Mouse (Mus musculus): Measurements from ENCODE around the gene Gbp9. TPM values are rescaled to one million over a fixed set of nuclear protein-coding genes. Genes with fewer than 3 reads are reported as not detected.
"Not testable (repeated sequence)": the region's sequence is repeated elsewhere in the genome, so short reads cannot be mapped to it uniquely, and the experiment has no call there.

Gene Gbp9
- 2.0 and 2.2 TPM in 2 replicates for polyA plus RNA-seq (2015; fragmentation: Nextera tagmentation; extraction: Ambion mirVana)

DNA sequence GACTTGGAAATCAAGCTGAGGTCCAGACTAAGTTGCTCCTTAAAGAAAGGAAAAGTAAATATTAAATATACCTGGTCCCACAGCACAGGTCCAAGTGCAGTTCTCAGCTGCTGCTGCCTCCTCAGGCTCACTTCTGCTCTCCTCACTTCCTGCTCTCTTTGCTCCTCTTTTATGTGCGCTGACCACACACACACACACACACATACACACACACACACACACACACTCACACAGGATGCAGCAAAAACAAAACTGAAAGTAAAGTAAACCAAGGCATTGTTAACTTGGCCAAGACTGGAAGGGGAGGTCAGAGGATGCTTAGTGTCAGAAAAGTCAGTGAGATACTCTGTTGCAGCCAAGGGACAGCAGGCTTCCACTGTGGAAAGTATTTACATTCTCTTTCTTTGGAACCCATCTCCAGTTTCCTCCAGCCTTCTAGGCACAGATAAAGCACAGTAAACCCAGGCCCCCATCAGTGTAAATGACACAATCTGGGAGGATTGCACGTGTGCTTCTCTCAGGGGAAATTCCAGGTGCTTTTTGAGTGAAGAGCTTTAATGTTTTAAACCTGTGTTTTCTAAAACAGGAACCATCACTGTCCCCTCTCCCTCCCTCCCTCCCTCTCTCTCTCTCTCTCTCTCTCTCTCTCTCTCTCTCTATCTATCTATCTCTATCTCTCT is at the start of gene Gbp9, which contains the start of the genes Gbp8 and Gbp4:
Gbp9 (minus strand) TSS at position 131 of the 680 bp plus-strand sequence.
Gbp8 (minus strand) TSS at position 132 of the 680 bp plus-strand sequence.
Gbp4 (minus strand) TSS at position 178 of the 680 bp plus-strand sequence.
- 28% methylated on average over 2 of the region's 2 CpGs for WGBS
- H3K4me3 ChIP-seq; H3K27me3 ChIP-seq; ATAC-seq (ENCODE audit: low FRiP score, low read depth); H3K9me3 ChIP-seq; H3K36me3 ChIP-seq; H3K27ac ChIP-seq; H3K9ac ChIP-seq; H3K4me2 ChIP-seq (replicated peaks); H3K4me1 ChIP-seq: not testable (repeated sequence)

DNA sequence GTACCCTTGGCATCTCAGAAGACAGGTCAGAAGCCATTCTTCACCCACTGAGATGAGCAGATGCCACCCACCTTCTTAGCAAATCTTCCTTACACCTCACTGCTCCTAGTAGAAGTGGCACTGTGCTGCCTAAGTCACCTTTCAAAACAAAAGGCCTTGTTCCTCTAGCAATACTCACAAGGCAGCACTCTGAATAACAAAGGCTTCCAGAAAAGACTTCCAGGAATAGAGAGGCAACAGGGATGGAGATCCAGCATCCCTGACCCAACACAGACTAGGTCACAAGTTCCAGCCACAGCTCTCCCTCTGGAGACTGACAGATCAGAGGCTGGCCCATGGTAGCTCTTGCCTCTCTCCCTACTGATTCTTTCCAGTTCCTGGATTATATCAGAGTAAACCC is 42.1 kb upstream of the Gbp9 start:
- no peak for ATAC-seq (ENCODE audit: low FRiP score, low read depth)
- H3K4me2 ChIP-seq (replicated peaks), result no peak overlapping the region
- H3K27me3 ChIP-seq, result no peaks in the 10 kb centered on the region
- H3K4me3 ChIP-seq, result no peak overlapping the region
- H3K9ac ChIP-seq, result no peak overlapping the region
- H3K27ac ChIP-seq, result no peak overlapping the region
- no peaks in the 10 kb centered on the region for H3K9me3 ChIP-seq
- H3K4me1 ChIP-seq, result no peaks in the 10 kb centered on the region
- no peaks in the 10 kb centered on the region for H3K36me3 ChIP-seq

DNA sequence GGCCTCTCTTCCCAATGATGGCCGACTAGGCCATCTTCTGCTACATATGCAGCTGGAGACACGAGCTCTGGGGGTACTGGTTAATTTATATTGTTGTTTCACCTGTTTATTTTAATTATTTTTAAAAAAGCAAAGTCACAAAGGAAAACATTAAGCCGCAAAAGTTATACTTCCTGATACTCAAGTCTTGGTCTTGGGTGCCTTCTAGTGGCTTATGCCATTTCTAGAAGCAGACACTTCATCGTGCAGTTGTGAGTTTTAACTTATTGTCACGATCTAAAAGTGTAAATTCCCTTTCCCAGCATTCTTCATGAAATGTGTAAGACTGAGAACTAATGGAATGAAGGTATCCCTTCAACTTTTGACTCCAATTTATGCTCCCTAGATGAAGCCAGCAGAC is 17.2 kb upstream of the Gbp9 start:
- 83% methylated on average over 5 of the region's 5 CpGs for WGBS

DNA sequence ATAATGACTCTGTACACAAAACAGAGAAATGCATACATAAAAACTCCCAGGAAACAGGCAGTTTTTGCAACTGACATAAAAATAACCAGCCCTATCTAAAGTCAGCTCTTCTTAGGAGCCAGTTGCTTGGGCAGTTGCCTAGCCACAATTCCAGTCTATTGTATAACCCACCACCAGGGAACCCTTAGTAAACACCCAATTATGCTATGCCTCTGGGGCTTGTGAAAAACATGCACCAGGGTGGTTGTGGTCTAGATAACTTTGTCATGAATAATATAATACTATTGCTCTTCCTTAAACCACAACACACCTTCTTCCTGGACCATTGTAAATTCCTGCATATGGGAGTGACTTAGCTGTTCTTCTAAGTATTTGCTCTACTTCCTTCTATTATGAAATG is 14.7 kb upstream of the Gbp9 start:
- H3K36me3 ChIP-seq, result no peaks in the 10 kb centered on the region
- H3K27ac ChIP-seq, result no peak overlapping the region
- H3K9me3 ChIP-seq, result no peaks in the 10 kb centered on the region
- H3K4me1 ChIP-seq, result no peaks in the 10 kb centered on the region
- no peaks in the 10 kb centered on the region for H3K27me3 ChIP-seq
- ATAC-seq (ENCODE audit: low FRiP score, low read depth), result no peak
- H3K4me3 ChIP-seq, result no peak overlapping the region
- H3K4me2 ChIP-seq (replicated peaks), result no peak overlapping the region
- H3K9ac ChIP-seq, result no peak overlapping the region

More for the DNA sequence above, 17.2 kb upstream of the Gbp9 start:
- no peaks in the 10 kb centered on the region for H3K4me1 ChIP-seq
- no peak for ATAC-seq (ENCODE audit: low FRiP score, low read depth)
- no peaks in the 10 kb centered on the region for H3K9me3 ChIP-seq
- no peak overlapping the region for H3K9ac ChIP-seq
- H3K4me2 ChIP-seq (replicated peaks), result no peak overlapping the region
- no peaks in the 10 kb centered on the region for H3K36me3 ChIP-seq
- H3K4me3 ChIP-seq, result no peak overlapping the region
- no peaks in the 10 kb centered on the region for H3K27me3 ChIP-seq
- no peak overlapping the region for H3K27ac ChIP-seq

DNA sequence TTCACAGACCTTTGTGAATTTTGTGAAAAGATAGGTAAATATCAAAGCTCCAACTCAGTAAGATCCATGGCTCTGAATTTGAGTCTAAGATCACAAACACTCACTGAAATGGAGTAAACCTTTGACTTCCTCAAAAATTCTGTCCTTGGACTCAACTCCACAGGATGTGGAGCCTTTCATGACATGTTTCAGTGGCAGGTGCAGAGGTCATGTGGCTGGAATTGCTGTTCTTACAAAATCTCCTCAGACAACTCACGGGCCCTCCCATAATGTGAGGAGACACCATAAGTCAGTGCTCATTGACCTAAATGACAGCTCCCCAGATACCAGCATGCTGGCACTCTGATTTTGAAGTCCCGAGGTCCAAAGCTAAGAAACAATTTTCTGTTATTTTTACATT is 8.7 kb upstream of the Gbp9 start:
- not testable (repeated sequence) for H3K9me3 ChIP-seq; H3K36me3 ChIP-seq; H3K4me1 ChIP-seq; H3K27me3 ChIP-seq; H3K4me3 ChIP-seq; H3K27ac ChIP-seq; ATAC-seq (ENCODE audit: low FRiP score, low read depth); H3K9ac ChIP-seq; H3K4me2 ChIP-seq (replicated peaks)
- WGBS, result 69% methylated on average over 2 of the region's 2 CpGs

DNA sequence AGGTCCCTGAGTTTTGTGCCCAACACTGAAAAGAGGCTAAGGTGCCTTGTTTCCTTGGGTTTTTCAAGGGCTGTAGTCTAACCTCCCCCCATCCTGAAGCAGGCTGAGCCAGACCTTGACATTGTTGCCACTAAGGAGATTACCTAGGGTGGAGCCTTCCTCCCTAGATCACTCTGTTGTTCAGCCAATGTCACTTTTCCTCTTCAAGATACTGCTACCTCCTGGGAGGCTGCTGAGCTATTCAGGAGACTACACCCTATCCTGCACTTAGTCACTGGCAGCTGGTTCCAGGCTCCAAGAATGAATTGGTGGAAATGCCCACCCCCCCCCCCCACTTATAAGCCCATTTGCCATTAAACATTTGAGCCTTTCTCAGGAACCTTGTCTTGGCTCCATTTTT is 7.1 kb upstream of the Gbp9 start:
- Histone ChIP-seq H3K4me1 (no peaks in the 10 kb centered on the region), H3K27me3 (no peaks in the 10 kb centered on the region), H3K9ac (no peak overlapping the region), H3K36me3 (no peaks in the 10 kb centered on the region), H3K4me2 (replicated peaks) (no peak overlapping the region), H3K4me3 (no peak overlapping the region), H3K27ac (no peak overlapping the region), H3K9me3 (no peaks in the 10 kb centered on the region)
- ATAC-seq (ENCODE audit: low FRiP score, low read depth), result no peak

DNA sequence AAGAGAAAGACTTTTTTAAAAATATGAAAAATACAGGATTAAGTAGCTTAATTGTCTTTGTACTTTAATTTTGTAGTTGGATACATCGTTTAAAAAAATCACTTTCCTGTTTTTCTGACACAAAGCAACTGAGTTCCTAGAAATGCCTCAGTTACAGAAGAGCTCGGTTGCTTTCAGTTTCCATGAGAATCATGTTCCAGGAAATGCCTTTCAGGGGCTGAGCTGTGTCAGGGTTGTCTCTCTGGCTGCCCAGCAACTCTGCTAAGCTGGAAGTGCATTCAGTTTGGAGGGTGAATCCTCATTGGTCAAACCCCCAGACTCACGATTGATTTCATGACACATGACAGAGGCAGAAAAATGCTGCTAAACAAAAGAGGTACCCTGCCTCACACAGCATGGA is 6.4 kb upstream of the Gbp9 start:
- not testable (repeated sequence) for H3K36me3 ChIP-seq; H3K4me1 ChIP-seq; H3K4me3 ChIP-seq; H3K27me3 ChIP-seq; H3K4me2 ChIP-seq (replicated peaks); H3K27ac ChIP-seq; H3K9ac ChIP-seq; H3K9me3 ChIP-seq; ATAC-seq (ENCODE audit: low FRiP score, low read depth)
- WGBS, result 58% methylated on average over 3 of the region's 3 CpGs

DNA sequence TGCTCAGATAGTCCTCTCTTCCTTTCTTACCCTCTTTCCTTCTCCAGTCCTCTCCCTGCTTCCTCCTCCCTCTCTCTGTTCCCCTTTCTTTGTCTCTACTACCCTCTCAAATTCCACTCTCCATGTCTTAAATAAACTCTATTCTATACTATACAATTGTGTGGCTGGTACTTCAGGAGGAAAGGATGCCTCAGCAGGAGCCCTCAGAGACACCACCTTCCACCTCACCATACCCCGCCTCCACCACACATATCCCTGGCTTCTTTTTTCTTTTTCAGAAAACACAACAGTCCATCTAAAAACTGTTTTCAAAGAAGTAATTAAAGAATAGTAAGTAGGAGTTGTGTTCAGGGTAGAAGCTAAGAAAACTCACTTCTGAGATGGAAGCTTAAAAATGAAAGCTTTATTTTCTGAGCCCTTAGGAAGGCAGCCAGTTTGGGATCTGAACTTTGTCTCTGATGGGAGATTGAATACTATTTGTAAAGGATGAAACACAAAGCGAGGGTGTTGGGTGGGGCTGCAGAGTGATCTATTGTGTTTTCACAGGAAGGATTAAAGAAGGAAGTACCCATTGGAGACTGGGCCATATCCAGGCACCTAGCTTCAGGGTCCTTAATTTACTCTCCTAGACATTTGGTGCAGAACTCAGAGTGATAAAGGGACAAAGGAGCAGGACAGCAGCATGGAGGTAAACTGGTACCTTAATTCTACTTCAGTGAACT is 911 bp upstream of the Gbp9 start:
- 74% methylated on average over 2 of the region's 2 CpGs for WGBS
- not testable (repeated sequence) for H3K27ac ChIP-seq; H3K27me3 ChIP-seq; ATAC-seq (ENCODE audit: low FRiP score, low read depth); H3K36me3 ChIP-seq; H3K9ac ChIP-seq; H3K4me2 ChIP-seq (replicated peaks); H3K4me1 ChIP-seq; H3K4me3 ChIP-seq; H3K9me3 ChIP-seq

DNA sequence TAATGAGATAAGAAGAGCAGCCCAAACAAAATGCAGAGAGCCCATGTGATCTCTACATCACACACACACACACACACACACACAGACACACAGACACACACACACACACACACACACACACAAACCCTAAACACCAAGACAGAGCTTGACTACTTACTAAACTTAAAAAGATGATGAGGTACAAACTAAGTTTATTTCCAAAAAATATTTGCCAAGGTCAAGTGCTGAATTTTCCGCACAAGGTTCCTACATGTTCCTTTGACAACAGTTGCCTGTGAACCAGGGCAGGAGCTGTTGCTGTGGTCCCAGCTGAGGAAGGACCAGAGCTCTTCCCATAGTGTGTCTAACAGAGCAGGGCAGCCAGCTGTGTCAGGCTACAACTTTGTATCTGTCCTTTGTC is 433 bp downstream of the Gbp9 start:
- no peaks in the 10 kb centered on the region for H3K4me1 ChIP-seq
- H3K27me3 ChIP-seq, result no peaks in the 10 kb centered on the region
- H3K36me3 ChIP-seq, result no peaks in the 10 kb centered on the region
- 69% methylated on average over 1 of the region's 1 CpGs for whole genome bisulfite sequencing
- no peak overlapping the region for H3K4me3 ChIP-seq
- H3K9ac ChIP-seq, result no peak overlapping the region
- H3K9me3 ChIP-seq, result no peaks in the 10 kb centered on the region
- H3K27ac ChIP-seq, result no peak overlapping the region
- no peak overlapping the region for H3K4me2 ChIP-seq (replicated peaks)
- ATAC-seq (ENCODE audit: low FRiP score, low read depth), result no peak

DNA sequence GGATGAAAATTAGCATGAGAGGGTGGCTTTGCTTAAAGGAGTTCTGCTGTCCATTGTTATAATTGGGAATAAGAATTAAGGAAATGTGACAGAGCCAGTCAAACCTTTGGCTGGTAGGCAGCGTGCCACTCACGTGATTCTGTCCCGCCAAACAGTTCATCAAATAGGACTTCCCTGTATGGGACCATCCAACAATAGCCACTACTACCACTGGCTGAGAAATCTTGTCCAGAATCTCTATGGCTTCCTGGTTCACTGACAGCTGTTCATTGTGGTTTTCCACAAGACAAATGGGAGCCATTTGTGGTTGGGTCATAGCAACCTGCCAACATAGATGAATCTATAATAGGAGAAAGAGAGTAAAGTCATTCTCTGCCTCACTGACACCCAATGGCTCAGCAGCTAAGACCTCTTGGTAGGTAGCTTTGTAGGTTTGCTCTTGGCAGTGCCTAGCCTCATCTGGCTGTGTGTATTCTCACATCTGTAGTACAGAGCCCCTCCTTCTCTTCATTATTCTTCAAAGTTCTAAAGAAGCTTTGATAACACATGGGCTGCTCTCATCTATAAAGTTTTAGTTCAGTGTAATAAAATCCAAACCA is 2.5 kb downstream of the Gbp9 start:
- H3K36me3 ChIP-seq; H3K4me1 ChIP-seq; ATAC-seq (ENCODE audit: low FRiP score, low read depth); H3K9me3 ChIP-seq; H3K27ac ChIP-seq; H3K9ac ChIP-seq; H3K4me2 ChIP-seq (replicated peaks); H3K4me3 ChIP-seq; H3K27me3 ChIP-seq: not testable (repeated sequence)
- 93% methylated on average over 3 of the region's 3 CpGs for WGBS

DNA sequence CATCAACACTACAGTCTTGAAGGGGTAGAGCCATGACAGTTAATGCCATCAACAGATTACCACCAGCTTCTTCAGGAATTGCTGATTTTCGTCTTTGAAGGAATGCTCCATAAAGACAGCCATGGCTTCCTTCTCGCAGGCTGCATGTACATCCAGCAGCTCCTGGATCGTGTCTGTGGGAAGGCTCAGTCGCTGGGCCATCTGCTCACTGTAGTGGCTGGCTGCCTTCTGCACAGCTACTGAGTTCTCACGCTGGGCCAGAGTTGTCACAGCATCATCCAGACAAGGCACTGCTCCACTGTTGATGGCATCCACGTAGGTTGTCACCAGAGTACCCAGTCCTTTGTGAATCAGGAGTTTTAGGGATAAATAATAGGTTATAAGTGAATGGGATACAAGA is 17.6 kb downstream of the Gbp9 start:
- H3K4me1 ChIP-seq; ATAC-seq (ENCODE audit: low FRiP score, low read depth); H3K4me3 ChIP-seq; H3K36me3 ChIP-seq; H3K4me2 ChIP-seq (replicated peaks); H3K27me3 ChIP-seq; H3K9me3 ChIP-seq; H3K9ac ChIP-seq; H3K27ac ChIP-seq: not testable (repeated sequence)
- WGBS, result 80% methylated on average over 6 of the region's 6 CpGs

DNA sequence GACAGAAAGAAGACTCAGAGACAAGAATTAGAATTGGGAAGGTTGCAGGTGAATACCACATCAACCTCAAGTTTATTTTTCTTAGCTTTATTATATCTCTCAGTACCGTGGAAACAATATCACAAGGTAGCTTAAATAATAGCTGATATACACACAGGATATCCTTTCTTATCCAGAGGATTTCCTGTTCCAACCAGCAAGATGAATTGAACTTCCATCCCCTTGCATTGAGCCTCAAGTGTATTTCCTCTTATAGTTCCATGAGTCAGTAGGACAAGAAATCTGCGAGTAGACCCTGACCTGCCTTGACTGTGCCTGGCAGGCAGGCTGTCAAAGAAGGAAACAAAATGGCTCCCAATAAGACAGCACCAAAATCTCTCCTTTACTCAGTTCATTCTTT is 23.6 kb downstream of the Gbp9 start:
- H3K4me2 ChIP-seq (replicated peaks), result no peak overlapping the region
- H3K9ac ChIP-seq, result no peak overlapping the region
- H3K27ac ChIP-seq, result no peak overlapping the region
- no peak for ATAC-seq (ENCODE audit: low FRiP score, low read depth)
- no peaks in the 10 kb centered on the region for H3K27me3 ChIP-seq
- no peak overlapping the region for H3K4me3 ChIP-seq
- H3K4me1 ChIP-seq, result no peaks in the 10 kb centered on the region
- WGBS, result 88% methylated on average over 2 of the region's 2 CpGs
- no peaks in the 10 kb centered on the region for H3K36me3 ChIP-seq
- no peaks in the 10 kb centered on the region for H3K9me3 ChIP-seq

Measured in limb, embryonic 13.5 days (tissue).